Mouse (Mus musculus): Measurements from ENCODE around the gene Mthfd1l.
A peak's percentile ranks its signal among the peaks of the same experiment; 100 is the strongest.

Gene Mthfd1l

DNA sequence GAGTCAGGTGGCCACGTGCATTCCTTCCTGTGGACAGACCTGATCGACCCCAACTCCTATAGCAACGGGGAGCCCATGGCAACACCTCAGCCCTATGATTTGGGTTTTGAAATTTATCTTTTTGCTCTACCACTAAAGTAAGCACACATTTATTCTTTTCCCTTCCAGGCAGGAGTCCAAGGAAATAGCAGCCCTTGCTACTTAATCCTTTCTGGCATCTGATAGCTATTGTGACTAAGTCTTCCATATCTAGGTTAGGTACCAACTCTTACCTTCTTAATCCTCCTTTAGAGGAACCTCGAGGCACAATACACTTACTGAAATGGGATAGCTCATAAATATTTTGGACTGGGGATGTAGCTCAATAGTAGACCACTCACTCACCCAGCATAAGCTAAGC, 180.1 kb downstream of the Mthfd1l start:
- DNase-seq (ENCODE audit: low read depth, low spot score): no peak

DNA sequence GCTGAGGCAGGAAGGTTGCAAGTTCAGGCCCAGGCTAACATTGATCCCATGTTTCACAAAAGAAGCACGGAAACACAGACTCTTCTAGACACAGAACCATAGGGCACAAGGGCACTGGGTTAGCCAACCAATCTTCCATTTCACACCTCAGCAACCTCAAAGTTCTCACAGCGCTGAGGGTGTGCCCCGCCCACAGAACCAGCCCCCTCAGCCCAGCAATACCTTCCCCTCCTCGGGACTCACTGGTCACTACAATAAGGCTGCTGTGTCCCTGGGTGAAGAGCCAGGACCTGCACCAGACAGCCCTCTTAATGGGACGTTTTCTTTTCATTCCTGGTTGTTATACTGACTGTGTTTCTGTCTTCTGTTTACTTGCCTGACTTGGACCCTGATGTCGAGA, 181.1 kb downstream of the Mthfd1l start:
- DNase-seq (ENCODE audit: low read depth, low spot score): no peak

DNA sequence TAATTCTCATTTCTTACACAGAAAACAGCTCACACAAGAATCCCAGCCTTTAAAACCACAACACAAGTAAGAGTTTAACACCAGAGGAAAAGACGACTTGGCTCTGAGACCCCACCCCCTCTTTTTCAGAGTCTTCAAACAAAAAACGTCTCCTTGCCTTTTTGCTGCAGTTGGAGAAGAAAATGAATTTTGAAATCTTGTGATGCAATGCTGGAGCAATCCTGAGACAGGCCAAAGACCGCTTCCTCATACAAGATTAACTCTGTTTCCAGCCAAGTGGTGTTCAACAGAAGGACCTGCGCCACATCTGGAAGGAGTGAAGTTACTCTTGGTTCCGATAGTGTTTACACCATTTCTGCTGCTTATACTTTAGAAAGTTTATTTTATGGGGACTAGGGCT, 182.6 kb downstream of the Mthfd1l start:
- DNase-seq (ENCODE audit: low read depth, low spot score): no peak

DNA sequence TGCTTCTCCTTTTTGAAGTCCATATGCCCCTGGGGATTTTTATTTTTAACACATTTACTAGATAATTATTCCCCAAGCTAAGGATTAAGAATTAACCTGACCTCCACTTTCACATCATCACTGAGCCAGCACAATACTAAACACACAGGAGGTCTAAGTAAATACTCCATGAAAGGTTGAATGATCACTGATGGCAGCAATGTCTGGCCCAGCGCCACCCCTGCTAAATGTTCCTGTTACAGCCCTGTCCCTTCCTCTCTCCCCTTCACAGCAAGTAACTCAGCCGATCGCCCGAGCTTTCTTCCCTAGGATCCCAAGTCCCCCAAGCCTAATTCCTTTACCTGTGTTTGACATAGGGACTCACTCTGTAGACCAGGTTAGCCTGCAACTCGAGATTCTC, 185.6 kb downstream of the Mthfd1l start:
- no peak for DNase-seq (ENCODE audit: low read depth, low spot score)

DNA sequence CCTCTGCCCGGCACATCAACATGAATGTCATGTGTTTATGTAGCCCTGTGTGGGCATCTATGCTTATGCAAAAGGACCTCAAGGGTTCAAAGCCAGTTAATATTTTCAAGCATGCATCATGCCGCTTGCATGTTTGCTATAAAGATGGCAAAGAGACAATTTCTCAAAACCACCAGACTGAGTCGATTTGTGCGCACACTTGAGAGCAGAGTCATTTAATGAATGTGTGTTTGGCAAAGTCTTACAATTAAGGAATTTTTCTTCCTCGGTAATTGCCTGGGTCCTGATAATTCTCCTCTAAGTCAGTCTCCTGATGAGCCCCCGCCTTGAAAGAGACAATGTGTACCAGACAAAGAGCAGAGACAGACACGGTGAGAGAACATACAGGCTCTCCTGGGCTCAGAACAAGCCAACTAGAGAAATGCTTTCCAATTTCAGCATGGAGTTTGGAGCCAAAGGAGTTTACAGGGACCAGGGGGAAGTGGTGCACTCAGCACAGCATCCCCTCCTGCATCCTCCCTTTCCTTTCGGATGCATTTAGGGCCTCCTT, 186.7 kb downstream of the Mthfd1l start:
- DNase-seq (ENCODE audit: low read depth, low spot score): no peak

DNA sequence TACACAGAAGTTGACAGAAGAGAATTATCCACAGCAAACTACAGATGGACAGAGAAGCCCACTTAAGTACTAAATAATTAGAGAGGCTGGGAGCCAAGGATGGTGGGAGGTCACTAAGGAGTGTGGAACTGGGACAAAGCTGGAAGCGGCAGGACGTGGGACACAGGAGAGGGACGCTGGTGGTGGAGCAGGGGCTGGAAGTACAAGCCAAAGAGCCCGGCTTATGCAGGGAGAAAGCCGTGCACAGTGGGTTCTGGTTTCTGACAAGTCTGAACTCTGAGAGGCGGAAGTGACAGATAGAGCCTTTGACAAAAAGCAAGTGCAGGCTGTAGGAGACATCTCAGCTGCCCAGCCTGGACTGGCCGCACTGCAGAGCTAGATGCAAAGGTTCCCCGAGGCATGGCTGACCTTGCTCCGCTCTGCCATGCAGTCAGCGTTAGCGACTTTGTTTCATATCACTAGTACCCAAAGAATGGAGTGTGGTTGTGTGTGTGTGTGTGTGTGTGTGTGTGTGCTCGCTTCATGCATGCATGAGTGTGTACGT, 187.4 kb downstream of the Mthfd1l start:
- DNase-seq (ENCODE audit: low read depth, low spot score): no peak

DNA sequence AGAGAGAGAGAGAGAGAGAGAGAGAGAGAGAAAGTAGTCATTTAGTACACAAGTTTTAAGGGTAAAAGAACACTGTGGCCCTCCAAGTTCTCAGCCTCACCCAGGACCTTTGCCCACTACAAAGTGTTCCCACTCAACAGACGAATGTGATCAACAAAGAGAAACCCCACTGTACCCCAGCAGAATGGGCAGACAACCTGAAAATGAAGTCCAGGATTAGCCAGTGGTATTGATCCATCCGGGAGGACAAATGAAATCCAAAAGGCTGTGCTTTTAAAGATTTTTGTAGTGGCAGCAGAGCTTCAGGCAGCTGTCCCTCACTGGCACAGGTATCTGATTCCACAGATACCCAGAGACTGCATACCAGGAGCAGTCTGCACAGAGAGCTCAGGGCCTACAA, 189.1 kb downstream of the Mthfd1l start:
- DNase-seq (ENCODE audit: low read depth, low spot score): no peak

DNA sequence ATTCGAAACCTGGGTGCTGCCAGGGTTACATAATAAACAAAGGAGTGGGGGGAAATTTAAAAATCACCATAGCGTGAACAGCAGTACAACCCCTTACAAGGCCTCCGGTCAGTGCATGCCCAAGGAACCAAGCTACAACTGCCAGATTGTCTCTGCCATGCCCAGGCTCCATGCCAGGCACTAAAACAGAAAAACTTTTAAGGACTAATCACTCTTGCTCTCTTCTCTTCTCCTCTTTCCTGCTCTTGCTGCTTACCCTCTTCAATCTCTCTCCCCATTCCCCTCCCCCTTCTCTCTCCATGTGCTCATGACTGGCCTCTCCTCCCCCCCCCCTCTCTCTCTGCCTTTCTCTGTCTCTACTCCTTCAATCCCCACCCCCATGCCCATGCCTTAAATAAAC, 190.1 kb downstream of the Mthfd1l start:
- peak; percentile 16 for DNase-seq (ENCODE audit: low read depth, low spot score)

DNA sequence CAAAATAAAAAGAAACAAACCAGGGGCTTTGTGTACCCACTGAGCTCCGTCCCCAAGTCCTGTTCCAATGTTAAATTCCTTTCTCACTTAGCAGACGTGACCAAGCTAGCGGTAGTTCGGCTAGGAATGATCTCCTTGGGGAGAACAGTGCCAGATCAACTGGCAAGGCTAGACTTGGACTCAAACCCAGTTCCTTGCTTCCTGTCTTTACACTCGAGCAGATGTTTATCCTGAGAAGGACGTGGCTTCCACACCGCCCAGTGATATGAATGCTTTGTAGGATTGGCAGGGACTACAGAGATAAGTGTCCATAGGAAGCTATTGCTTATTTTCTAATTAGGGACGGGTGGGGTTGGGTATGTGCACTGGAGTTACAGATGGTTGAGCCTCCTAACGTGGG, 191.8 kb downstream of the Mthfd1l start:
- no peak for DNase-seq (ENCODE audit: low read depth, low spot score)

DNA sequence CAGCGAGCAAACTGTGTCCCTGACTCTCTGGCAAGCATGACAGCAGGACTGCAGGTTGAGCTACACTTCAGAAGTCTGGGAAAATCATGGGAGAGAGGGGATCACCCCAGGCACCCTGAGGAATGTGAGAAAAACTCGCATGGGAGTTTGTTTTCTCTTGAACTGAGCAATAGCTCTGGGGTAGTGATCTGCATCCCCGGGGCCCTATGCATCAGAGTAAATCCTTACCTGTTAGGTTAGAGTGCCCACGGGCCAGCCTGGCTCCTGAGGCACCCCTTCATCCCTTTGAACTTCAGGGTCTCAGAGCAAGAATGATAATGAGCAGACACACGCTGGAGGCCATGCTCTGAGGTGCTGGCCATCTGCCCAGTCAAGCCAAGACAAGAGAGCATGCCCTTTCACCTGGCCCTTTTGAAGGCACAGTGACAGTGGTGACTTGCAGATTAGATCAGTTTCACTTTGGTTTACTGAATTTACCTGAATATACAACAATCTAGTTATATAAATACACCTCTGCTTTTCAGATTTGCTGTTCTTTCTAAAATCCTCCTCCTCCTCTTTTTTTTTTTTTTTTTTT, 195.4 kb downstream of the Mthfd1l start:
- no peak for DNase-seq (ENCODE audit: low read depth, low spot score)

DNA sequence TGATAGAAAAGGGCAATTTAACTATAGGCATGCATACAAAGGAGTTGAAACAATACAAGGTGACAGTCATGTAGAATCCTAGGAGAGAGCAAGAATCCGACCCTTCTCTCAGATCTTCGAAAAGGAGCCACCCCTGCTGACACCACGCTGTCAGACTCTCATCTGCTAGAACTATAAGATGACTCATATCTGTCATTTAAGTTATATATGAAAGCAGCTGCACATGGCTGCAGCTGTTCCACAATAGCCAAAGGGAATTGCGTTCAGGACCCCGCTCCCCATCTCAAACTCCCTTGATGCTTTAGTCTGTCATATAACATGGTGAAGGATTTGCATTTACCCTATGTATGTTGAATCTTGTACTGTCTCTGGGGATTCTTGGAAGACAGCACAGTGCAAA, 201.3 kb downstream of the Mthfd1l start:
- DNase-seq (ENCODE audit: low read depth, low spot score): no peak

DNA sequence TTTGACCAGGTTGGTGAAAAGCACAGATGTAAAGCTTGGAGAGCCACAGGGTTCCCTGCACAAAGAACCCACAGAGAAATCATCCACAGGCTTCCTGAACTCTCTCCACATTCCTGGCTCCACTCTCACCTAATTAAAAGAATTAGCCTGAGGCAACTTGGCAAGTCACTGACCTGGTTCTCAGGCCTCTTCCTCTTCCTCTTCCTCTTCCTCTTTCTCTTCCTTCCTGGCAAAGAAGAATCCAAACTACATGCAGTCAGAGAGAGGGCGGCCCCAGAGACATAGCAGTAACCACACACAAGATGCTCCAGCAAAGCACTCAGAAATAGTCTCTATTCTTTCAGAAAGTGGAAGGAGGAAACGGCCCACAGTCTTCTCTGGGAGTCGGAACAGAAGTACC, 201.8 kb downstream of the Mthfd1l start:
- no peak for DNase-seq (ENCODE audit: low read depth, low spot score)

DNA sequence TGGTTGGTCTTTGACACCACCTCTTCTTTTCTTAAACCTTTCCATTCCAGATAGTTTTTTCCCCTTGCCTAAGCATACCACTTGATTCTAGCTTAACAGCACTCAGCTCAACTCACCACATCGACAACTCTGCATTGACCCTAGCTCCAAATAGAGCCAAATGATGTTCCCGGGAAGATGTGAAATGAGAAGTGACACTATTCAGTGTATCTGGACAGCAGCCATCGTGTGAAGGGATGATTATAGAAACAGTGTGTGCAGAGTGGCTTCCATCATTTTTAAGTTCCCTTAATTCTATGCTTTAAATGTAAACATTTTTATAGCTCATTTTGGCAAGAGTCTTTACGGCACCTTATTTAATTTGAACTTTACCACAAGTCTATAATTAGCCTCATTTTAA, 204.4 kb downstream of the Mthfd1l start:
- no peak for DNase-seq (ENCODE audit: low read depth, low spot score)

DNA sequence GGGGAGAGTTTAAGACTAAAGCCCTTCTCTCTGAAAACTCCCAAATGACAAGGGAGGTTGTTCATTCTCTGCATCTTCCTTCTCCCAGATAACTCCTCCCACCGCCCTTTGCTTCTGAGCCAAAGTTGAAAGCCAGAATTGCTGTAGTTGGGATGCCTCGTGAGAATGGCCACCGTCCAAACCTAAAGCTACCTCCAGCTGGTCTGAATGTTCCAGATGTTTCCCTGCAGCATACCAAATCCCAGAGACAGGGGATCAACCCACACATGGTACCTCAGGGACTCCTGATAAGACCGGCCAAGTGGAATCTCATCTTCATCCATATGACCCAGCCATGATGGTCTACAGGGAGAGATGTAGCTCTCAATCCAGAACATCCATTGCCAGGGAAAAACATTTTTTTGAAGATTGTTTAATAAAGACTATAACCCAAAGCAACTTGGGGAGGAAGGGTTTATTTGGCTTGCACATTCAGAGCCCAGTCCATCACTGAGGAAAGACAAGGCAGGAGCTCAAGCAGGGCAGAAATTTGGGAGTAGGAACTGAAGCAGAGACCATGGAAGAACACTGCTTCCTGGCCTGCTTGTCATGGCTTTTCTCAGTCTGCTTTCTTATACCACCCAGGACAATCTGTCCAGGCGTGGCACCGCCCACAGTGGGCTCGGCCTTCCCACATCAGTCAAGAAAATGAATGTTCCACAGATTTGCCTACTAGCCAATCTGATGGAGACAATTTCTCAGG, 206.3 kb downstream of the Mthfd1l start:
- DNase-seq (ENCODE audit: low read depth, low spot score): no peak

DNA sequence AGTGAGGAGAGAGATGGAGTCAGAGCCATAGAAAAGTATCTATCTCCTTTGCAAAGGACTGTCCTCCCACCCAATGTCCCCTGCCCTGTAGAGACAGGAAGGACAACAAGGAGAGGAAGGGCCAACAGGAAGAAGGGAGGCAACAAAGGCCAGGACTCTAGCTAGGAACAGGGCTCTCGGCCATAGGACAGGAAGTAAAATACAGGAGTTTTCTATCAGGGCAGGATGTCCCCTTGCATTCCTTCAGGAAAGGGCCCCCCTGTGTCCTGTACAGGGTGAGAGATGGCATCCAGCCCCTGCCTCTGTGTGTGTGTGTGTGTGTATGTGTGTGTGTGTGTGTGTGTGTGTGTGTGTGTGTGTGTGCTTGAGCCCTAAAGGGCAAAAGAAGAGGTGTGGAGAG, 209.0 kb downstream of the Mthfd1l start:
- DNase-seq (ENCODE audit: low read depth, low spot score): no peak

DNA sequence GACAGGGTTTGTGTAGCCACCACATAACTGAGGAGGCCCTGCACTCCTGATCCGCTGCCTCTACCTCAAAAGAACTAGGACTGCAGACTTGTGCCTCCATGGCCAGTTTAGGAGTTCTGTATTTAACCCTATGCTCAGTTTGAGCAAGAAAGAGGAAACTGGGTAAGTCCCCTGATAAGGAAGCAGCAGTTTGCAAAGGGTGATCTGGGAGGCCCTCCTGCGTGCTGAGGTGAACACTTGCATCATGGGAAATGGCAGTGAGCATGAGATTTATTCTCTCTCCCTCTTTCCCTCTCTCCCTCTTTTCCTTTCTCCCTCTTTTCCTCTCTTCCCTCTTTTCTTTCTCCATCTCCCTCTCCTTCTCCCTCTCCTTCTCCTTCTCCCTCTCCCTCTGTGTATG, 209.5 kb downstream of the Mthfd1l start:
- no peak for DNase-seq (ENCODE audit: low read depth, low spot score)

DNA sequence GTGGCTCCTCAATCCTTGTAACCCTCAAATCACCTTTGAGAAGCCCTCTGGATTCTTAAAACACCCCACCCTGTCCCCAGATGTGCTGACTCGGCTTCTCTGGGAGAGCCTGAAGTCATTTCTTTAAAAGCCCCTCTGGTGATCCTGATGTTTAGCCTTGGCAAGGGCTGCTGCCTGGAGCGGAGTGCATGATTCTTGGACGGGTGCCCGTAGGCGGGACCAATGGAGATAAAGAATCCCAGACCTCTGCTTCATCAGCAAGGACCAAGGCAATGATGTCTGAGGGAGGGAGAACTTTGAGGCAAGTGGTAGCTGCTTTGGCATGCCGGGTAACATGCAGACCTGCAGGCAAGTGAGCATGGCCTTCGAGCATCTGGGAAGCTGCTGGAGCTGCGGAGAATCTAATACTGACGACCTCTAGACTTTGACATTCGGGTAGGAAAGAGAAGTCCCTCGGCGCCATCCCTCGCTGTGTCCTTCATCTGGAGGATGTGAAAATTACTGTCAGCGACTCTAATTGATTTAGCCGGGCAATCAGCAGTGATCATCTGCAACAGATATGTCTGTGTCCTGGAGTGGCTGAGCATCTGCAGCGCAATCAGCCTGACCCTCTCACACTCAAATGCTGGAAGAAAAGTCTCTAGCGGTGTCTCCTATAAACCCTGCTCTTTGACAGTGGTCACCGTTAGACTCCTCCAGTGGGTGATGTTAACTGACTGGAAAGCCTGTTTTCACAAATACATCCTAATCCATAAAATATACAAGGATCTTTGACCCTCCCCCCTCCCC, 215.9 kb downstream of the Mthfd1l start:
- peak; percentile 37 for DNase-seq (ENCODE audit: low read depth, low spot score)

DNA sequence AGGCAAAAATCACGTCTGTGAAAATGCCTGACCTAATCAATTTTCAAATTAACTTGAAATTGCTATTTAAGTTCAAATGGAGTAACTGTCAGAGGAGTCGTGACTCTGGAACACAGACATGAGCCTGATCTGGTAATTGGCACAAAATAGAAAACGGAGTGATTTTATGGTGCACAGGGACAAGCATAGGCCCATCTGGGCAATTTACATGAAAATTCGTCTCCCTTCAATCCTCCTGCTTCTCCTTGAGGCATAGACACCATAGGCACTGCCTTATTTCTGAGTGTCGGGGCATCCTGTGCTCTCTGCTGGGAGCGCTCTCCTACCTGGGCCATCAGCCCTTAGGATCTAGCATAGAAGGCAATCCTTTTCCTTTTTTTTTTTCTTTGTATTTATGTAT, 216.5 kb downstream of the Mthfd1l start:
- DNase-seq (ENCODE audit: low read depth, low spot score): no peak

DNA sequence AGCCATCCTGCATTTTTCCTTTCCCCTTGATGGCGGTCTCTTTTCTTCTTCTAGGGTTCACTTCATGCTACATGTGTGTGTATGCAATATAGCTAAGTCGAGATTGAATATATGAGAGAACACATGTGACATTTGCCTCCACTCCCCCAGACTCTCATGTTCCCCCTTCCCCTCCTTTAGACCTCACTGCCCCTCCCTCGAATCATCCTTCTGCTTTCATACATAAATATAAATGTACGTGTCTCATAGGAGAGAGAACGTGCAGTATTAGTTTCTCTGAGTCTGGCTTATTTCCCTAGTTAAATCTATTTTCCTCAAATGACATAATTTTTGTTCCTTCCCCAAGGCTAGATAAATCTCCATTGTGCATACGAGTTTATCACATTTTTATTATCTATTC, 226.1 kb downstream of the Mthfd1l start:
- DNase-seq (ENCODE audit: low read depth, low spot score): no peak

DNA sequence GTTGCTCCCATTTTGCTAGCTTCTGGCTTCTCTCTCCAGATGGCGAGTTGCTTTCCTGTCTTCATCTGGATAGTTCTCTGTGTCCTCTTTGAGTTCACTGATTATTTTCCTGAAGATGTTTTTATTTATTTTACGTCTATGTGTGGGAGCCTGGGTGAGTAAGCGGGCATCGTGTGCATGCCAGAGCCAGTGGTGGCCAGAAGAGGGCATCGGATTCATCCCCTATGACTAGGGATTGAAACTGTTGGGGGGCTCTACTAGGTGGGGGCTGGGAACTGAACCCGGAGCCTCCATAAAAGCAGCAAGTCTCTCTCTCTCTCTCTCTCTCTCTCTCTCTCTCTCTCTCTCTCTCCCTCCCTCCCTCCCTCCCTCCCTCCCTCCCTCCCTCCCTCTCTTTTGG, 227.0 kb downstream of the Mthfd1l start:
- DNase-seq (ENCODE audit: low read depth, low spot score): no peak

DNA sequence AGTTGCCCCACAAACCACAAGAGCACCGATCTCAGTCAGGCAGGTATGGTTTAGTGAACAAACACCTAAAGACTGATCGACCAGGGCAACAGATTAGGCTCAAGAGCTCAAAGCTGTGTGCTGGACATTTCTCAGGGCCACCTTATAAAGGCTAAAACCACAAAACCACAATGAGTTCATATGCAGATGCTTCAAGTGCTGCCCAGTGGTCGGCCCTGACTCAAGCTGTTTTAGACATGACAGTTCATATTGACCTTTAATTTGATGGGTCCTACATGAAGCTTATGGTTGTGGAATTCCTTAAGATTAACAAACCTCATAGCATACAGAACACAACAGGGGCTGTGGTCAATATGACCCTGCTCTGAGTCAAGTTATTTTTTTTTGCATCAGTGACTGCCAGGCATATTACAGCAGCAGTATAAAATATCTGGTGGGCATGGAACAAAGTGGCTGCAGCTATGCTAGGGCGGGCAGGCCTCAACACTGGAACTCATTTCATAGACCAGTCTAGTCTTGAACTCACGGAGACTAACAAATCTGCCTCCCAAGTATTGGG, 227.7 kb downstream of the Mthfd1l start:
- no peak for DNase-seq (ENCODE audit: low read depth, low spot score)

DNA sequence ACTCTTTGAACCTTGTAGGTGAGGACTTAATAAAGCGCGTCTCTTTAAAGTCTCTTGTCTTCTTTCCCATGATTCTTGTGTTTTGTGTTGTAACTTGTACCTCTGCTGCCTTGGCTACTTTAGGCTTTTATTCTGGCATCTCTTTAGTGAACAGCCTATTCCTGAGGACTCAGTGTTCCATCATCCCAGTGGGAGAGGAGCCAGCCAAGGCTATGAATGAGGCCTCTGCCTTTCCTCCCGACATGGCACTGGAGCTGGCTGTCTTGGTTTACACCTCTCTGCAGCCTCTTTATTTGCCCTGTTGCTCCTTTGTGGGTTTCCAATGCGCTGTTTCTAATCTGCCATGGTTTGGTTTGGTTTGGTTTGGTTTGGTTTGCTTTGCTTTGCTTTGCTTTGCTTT, 228.2 kb downstream of the Mthfd1l start:
- no peak for DNase-seq (ENCODE audit: low read depth, low spot score)
